Mouse (Mus musculus): ENCODE measurements around the gene Cyth3.

DNA sequence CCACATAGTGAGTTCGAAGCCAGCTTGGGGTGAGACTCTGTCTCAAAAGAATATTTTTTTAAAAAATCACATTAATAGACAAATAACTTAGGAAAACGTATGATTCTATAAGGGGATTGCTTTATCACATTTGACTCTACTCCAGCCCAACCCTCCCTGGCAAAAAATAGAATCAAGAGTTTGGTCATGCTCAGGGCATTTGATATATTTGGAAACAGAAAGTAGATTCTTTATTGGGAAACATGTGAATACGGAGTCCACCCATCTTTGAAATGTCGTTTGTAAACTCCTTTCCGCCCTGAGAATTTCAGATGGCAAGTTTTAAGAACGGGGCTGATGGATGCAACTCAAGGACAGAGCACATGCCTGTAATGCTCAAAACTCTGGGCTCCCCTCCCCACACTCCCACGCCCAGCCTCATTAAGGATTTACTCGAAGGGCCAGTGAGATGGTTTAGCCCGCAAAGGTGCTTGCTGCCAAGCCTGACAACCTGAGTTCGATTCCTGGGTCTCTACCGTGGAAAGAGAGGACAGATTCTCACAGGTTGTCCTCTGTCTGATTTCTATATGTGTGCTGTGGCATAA is 28.6 kb upstream of the Cyth3 start:
- TF ChIP-seq CTCF (IDR thresholded peaks at IDR 0.05; ENCODE audit: control insufficient read depth, insufficient read depth, low read length) (no peak), POLR2A (IDR thresholded peaks at IDR 0.05; ENCODE audit: borderline replicate concordance, control insufficient read depth, low read depth, low read length) (no peak)

Data from bone marrow, adult 2 months (tissue).